13 mouse cellular contexts compared by ENCODE assay signal in genomic region chr11:4146381-4146780, GRCm38 (mm10).
"Had no signal": no experiment of that assay in that cellular context is flagged by ENCODE, and none has a peak within 500 bp of the region (broad histone marks: within the 10 kb centered on the region; RNA-seq: fewer than 3 reads in every experiment).

No protein-coding gene starts in this region.

- ATAC-seq: lung, postnatal 0 days; midbrain, embryonic 16.5 days had no signal

- H3K4me1 ChIP-seq: liver, embryonic 15.5 days had no signal

- H3K9me3 ChIP-seq: liver, embryonic 15.5 days had no signal

- H3K4me3 ChIP-seq: layer of hippocampus, adult 2 months; liver, embryonic 15.5 days had no signal

- H3K27me3 ChIP-seq: liver, embryonic 15.5 days had no signal

- H3K27ac ChIP-seq: layer of hippocampus, adult 2 months; liver, embryonic 15.5 days had no signal

- DNase-seq: kidney, postnatal 10 days; kidney, postnatal 4 days; lung, adult 2 months; lung, postnatal 36 days; right cerebral cortex, adult 18-20 months; right cerebral cortex, postnatal 25 days; thymus, postnatal 36 days had no signal

- H3K9ac ChIP-seq: liver, embryonic 15.5 days had no signal

- H3K4me2 ChIP-seq: liver, embryonic 11.5 days; liver, embryonic 15.5 days; midbrain, embryonic 11.5 days had no signal
